Mouse (Mus musculus) gastrocnemius, adult 2 months (tissue): ENCODE measurements around the gene Psen2. TPM values are rescaled to one million over a fixed set of nuclear protein-coding genes. Genes with fewer than 3 reads are reported as not detected.
A peak's percentile ranks its signal among the peaks of the same experiment; 100 is the strongest.

Source experiments
- DNase-seq: peaks from one replicate; pipeline ENCODE4 v3.0.0; 2022
- H3K27ac ChIP-seq: fragments of 200-600 bp; 2 replicates; pipeline ENCODE4 v1.8.1; 2022; ENCODE audit warnings: mild to moderate bottlenecking
- H3K4me3 ChIP-seq: fragments of 200-600 bp; 2 replicates; pipeline ENCODE4 v1.8.1; 2022; ENCODE audit warnings: mild to moderate bottlenecking, moderate library complexity
- CTCF ChIP-seq: fragments of 200-600 bp; IDR thresholded peaks from 2 replicates; pipeline ENCODE4 v1.8.1; 2022; ENCODE audit warnings: antibody characterized with exemption, mild to moderate bottlenecking, moderate library complexity
- intact Hi-C: fragments of 180-260 bp; cut with DNase I; formaldehyde crosslinking; loops from one replicate; pipeline ENCODE4 v1.15.1; 2025
- total RNA-seq, 2 experiments: library from RNA; stranded (reverse); gene quantifications; 2 replicates each; pipeline ENCODE4 v1.2.3; 2021

The Psen2 gene
- total RNA-seq, 2 experiments from 2014 or later = 7.8 to 9.5 TPM

GRCm38 (mm10) chr1:180254316-180254715 lies 8.9 kb downstream of the Psen2 start:
- DNase-seq = no peak
- Histone ChIP-seq H3K27ac (no peak overlapping the region), H3K4me3 (no peak overlapping the region)
- intact Hi-C loops = no loop called here
- TF ChIP-seq CTCF = no peak

- DNase-seq = no peak
- no peak overlapping the region for H3K27ac ChIP-seq
- H3K4me3 ChIP-seq = no peak overlapping the region
- intact Hi-C loops = no loop called here
- TF ChIP-seq CTCF = no peak
These were observed 10.5 kb downstream of the Psen2 start for GRCm38 (mm10) chr1:180252656-180253190.

GRCm38 (mm10) chr1:180251176-180252048 lies 11.8 kb downstream of the Psen2 start:
- Histone ChIP-seq H3K27ac (peak overlapping the region; percentile 76), H3K4me3 (no peak overlapping the region)
- DNase-seq = no peak
- intact Hi-C loops = no loop called here
- no peak for TF ChIP-seq CTCF

GRCm38 (mm10) chr1:180250441-180250830 lies 12.8 kb downstream of the Psen2 start:
- DNase-seq = no peak
- TF ChIP-seq CTCF = no peak
- Histone ChIP-seq H3K27ac (peak overlapping the region; percentile 76), H3K4me3 (peak overlapping the region; percentile 54)
- intact Hi-C loops = no loop called here

GRCm38 (mm10) chr1:180249666-180250440 lies 13.4 kb downstream of the Psen2 start:
- H3K27ac ChIP-seq = peak overlapping the region; percentile 76
- peak overlapping the region; percentile 54 for H3K4me3 ChIP-seq
- TF ChIP-seq CTCF = 0 out of 2 replicates have a peak, but pooled peaks have one; percentile 2
- DNase-seq = peak; percentile 91
- intact Hi-C loops = no loop called here

- intact Hi-C loops = no loop called here
- TF ChIP-seq CTCF = no peak
- no peak for DNase-seq
- Histone ChIP-seq H3K27ac (no peak overlapping the region), H3K4me3 (no peak overlapping the region)
These were observed 14.6 kb downstream of the Psen2 start for GRCm38 (mm10) chr1:180248593-180249146.

- DNase-seq = no peak
- TF ChIP-seq CTCF = no peak
- Histone ChIP-seq H3K27ac (no peak overlapping the region), H3K4me3 (no peak overlapping the region)
- intact Hi-C loops = no loop called here
These were observed 15.3 kb downstream of the Psen2 start for GRCm38 (mm10) chr1:180247901-180248300.

GRCm38 (mm10) chr1:180245741-180246507 lies 17.3 kb downstream of the Psen2 start:
- no peak for TF ChIP-seq CTCF
- no peak overlapping the region for H3K4me3 ChIP-seq

GRCm38 (mm10) chr1:180231729-180232128 lies 31.5 kb downstream of the Psen2 start:
- no peak overlapping the region for H3K27ac ChIP-seq
- DNase-seq = no peak
- intact Hi-C loops = loop anchor here (5.0 kb wide), 1 partner anchor 374 kb away; no protein-coding TSS in a partner anchor
- TF ChIP-seq CTCF = no peak
- no peak overlapping the region for H3K4me3 ChIP-seq

More at GRCm38 (mm10) chr1:180245741-180246507, 17.3 kb downstream of the Psen2 start:
- H3K27ac ChIP-seq = no peak overlapping the region
- intact Hi-C loops = no loop called here
- DNase-seq = no peak

- intact Hi-C loops = loop anchor here (5.0 kb wide), 1 partner anchor 373 kb away; no protein-coding TSS in a partner anchor
- no peak for DNase-seq
- peak; percentile 73 for TF ChIP-seq CTCF
- H3K4me3 ChIP-seq = no peak overlapping the region
- no peak overlapping the region for H3K27ac ChIP-seq
These were observed 32.7 kb downstream of the Psen2 start for GRCm38 (mm10) chr1:180230580-180230979.

GRCm38 (mm10) chr1:180229906-180230305 lies 33.3 kb downstream of the Psen2 start:
- TF ChIP-seq CTCF = no peak
- no peak for DNase-seq
- H3K27ac ChIP-seq = no peak overlapping the region
- intact Hi-C loops = loop anchor here (5.0 kb wide), 1 partner anchor 373 kb away; no protein-coding TSS in a partner anchor
- H3K4me3 ChIP-seq = no peak overlapping the region

GRCm38 (mm10) chr1:180228854-180229253 lies 34.4 kb downstream of the Psen2 start:
- no peak for DNase-seq
- H3K4me3 ChIP-seq = no peak overlapping the region
- no peak for TF ChIP-seq CTCF
- intact Hi-C loops = no loop called here
- H3K27ac ChIP-seq = no peak overlapping the region
